Mouse (Mus musculus) thymus, adult 2 months (tissue): ENCODE measurements around the gene Krt9. TPM values are rescaled to one million over a fixed set of nuclear protein-coding genes. Genes with fewer than 3 reads are reported as not detected.

Experiments used
- DNase-seq: peaks from one replicate; pipeline ENCODE4 v3.0.0; 2021
- H3K27ac ChIP-seq: fragments of 200-500 bp; 2 replicates; pipeline ENCODE4 v1.5.1; 2012; ENCODE audit warnings: low read length, control low read depth; ENCODE audit not compliant: control insufficient read depth, insufficient read depth
- H3K27me3 ChIP-seq: fragments of 200-500 bp; 2 replicates; pipeline ENCODE4 v1.6.1; 2012; ENCODE audit warnings: mild to moderate bottlenecking, low read length, moderate library complexity, mixed read lengths; ENCODE audit not compliant: control insufficient read depth, insufficient read depth
- H3K36me3 ChIP-seq: fragments of 200-500 bp; 2 replicates; pipeline ENCODE4 v1.6.1; 2012; ENCODE audit warnings: mild to moderate bottlenecking, low read length, moderate library complexity; ENCODE audit not compliant: control insufficient read depth, insufficient read depth
- H3K4me1 ChIP-seq: fragments of 200-500 bp; replicated peaks from 2 replicates; pipeline ENCODE4 v1.6.1; 2012; ENCODE audit warnings: low read length; ENCODE audit not compliant: control insufficient read depth, insufficient read depth
- H3K4me3 ChIP-seq: fragments of 200-500 bp; 2 replicates; pipeline ENCODE4 v1.5.1; 2012; ENCODE audit warnings: mild to moderate bottlenecking, low read length, control low read depth, moderate library complexity; ENCODE audit not compliant: control insufficient read depth, insufficient read depth
- CTCF ChIP-seq: fragments of 200-500 bp; IDR thresholded peaks from 2 replicates; pipeline ENCODE4 v1.5.1; 2012; ENCODE audit warnings: mild to moderate bottlenecking, control low read depth, low read length, moderate library complexity, borderline replicate concordance; ENCODE audit not compliant: control insufficient read depth, poor library complexity, insufficient read depth; ENCODE audit errors: extremely low read depth
- POLR2A ChIP-seq: fragments of 200-500 bp; IDR thresholded peaks from 2 replicates; pipeline ENCODE4 v1.6.1; 2012; ENCODE audit warnings: mild to moderate bottlenecking, low read length, control low read depth, moderate library complexity; ENCODE audit not compliant: control insufficient read depth, poor library complexity, insufficient read depth; ENCODE audit errors: extremely low read depth
- WGBS: fragments of 180-500 bp; shearing (Covaris S2); methylation state at CpG from one replicate; pipeline ENCODE4 v1.1.7; 2018; 5-methylcytosine and 5-hydroxymethylcytosine counted together
- polyA plus RNA-seq: library from polyadenylated mRNA; depleted of rRNA; stranded (reverse); fragments of >200 nt; gene quantifications from 2 replicates; pipeline ENCODE4 v1.2.3, GENCODE M21; 2012

The Krt9 gene
- polyA plus RNA-seq, 1 experiment: 0.42 TPM

GRCm38 (mm10) chr11:100155497-100156255, 37.4 kb downstream of the Krt9 start:
- Histone ChIP-seq H3K4me1 (no peaks in the 10 kb centered on the region), H3K36me3 (no peaks in the 10 kb centered on the region), H3K27ac (no peak overlapping the region), H3K4me3 (no peak overlapping the region), H3K27me3 (no peaks in the 10 kb centered on the region)
- TF ChIP-seq CTCF (no peak), POLR2A (no peak)
- 78% methylated on average over 8 of the region's 8 CpGs for WGBS
- DNase-seq: no peak

GRCm38 (mm10) chr11:100148615-100149330, 44.3 kb downstream of the Krt9 start, which contains the start of gene Krt19:
TSS of gene Krt19 (minus strand) at chr11:100148665.
- WGBS: 70% methylated on average over 9 of the region's 9 CpGs
- no peak for DNase-seq
- Histone ChIP-seq H3K36me3 (no peaks in the 10 kb centered on the region), H3K27me3 (peaks cover 2% of the 10 kb centered on the region; the same call in 1 of the 2 replicates), H3K4me1 (no peaks in the 10 kb centered on the region), H3K27ac (no peak within 1 kb of the TSS), H3K4me3 (no peak within 1 kb of the TSS)
- TF ChIP-seq POLR2A: no peak
- TF ChIP-seq CTCF: no peak

- Histone ChIP-seq H3K4me3 (no peak overlapping the region), H3K27me3 (peaks cover 2% of the 10 kb centered on the region; the same call in 1 of the 2 replicates), H3K4me1 (no peaks in the 10 kb centered on the region), H3K36me3 (no peaks in the 10 kb centered on the region), H3K27ac (no peak overlapping the region)
- TF ChIP-seq POLR2A (no peak), CTCF (no peak)
- no peak for DNase-seq
- WGBS: 71% methylated on average over 5 of the region's 5 CpGs
These were observed 45.3 kb downstream of the Krt9 start for GRCm38 (mm10) chr11:100147566-100148353.

GRCm38 (mm10) chr11:100145858-100146560, 47.0 kb downstream of the Krt9 start:
- peaks cover 2% of the 10 kb centered on the region; the same call in 1 of the 2 replicates for H3K27me3 ChIP-seq
- H3K4me1 ChIP-seq: no peaks in the 10 kb centered on the region
- no peak overlapping the region for H3K4me3 ChIP-seq
- H3K27ac ChIP-seq: no peak overlapping the region
- TF ChIP-seq CTCF: no peak
- TF ChIP-seq POLR2A: no peak
- no peak for DNase-seq
- no peaks in the 10 kb centered on the region for H3K36me3 ChIP-seq
- WGBS: 8% methylated on average over 13 of the region's 13 CpGs

- no peak for TF ChIP-seq CTCF
- TF ChIP-seq POLR2A: no peak
- no peak for DNase-seq
- Histone ChIP-seq H3K4me3 (no peak overlapping the region), H3K27ac (no peak overlapping the region), H3K4me1 (no peaks in the 10 kb centered on the region), H3K36me3 (no peaks in the 10 kb centered on the region), H3K27me3 (peaks cover 2% of the 10 kb centered on the region; the same call in 1 of the 2 replicates)
- WGBS: 3% methylated on average over 20 of the region's 20 CpGs
These were observed 47.9 kb downstream of the Krt9 start for GRCm38 (mm10) chr11:100145104-100145503.
